Mouse (Mus musculus) forebrain, embryonic 13.5 days (tissue): ENCODE results near the gene Lrch2. TPM values are rescaled to one million over a fixed set of nuclear protein-coding genes. Genes with fewer than 3 reads are reported as not detected.
"Not testable (repeated sequence)": the region's sequence is repeated elsewhere in the genome, so short reads cannot be mapped to it uniquely, and the experiment has no call there.

Experiments
- ATAC-seq: fragments of 200-750 bp; cut with Nextera tagmentation; 2 replicates; pipeline ENCODE4 v1.8.0; 2017
- H3K27ac ChIP-seq: fragments of 300-500 bp; sonication (generic); 2 replicates; pipeline ENCODE4 v1.5.1; 2015; ENCODE audit warnings: inconsistent platforms, mild to moderate bottlenecking, moderate library complexity
- H3K27me3 ChIP-seq: fragments of 300-500 bp; sonication (generic); 2 replicates; pipeline ENCODE4 v1.6.1; 2015; ENCODE audit warnings: mild to moderate bottlenecking, inconsistent platforms
- H3K36me3 ChIP-seq: fragments of 300-500 bp; sonication (generic); 2 replicates; pipeline ENCODE4 v1.6.1; 2015; ENCODE audit warnings: mild to moderate bottlenecking, inconsistent platforms; ENCODE audit not compliant: poor library complexity, severe bottlenecking
- H3K4me1 ChIP-seq: fragments of 300-500 bp; sonication (generic); 2 replicates; pipeline ENCODE4 v1.6.1; 2015; ENCODE audit warnings: inconsistent platforms
- H3K4me2 ChIP-seq: fragments of 300-500 bp; sonication (generic); 2 replicates; pipeline ENCODE4 v1.6.1; 2015; ENCODE audit warnings: inconsistent platforms, mild to moderate bottlenecking, moderate library complexity
- H3K4me3 ChIP-seq: fragments of 300-500 bp; sonication (generic); 2 replicates; pipeline ENCODE4 v1.5.1; 2015; ENCODE audit warnings: mild to moderate bottlenecking, inconsistent platforms
- H3K9ac ChIP-seq: fragments of 300-500 bp; sonication (generic); 2 replicates; pipeline ENCODE4 v1.6.1; 2015; ENCODE audit warnings: mild to moderate bottlenecking, inconsistent platforms
- H3K9me3 ChIP-seq: fragments of 300-500 bp; sonication (generic); replicated peaks from 2 replicates; pipeline ENCODE4 v1.6.1; 2016; ENCODE audit warnings: inconsistent platforms
- WGBS: fragments of 180-500 bp; shearing (Covaris S2); methylation state at CpG from one replicate; pipeline ENCODE4 v1.1.7; 2015; 5-methylcytosine and 5-hydroxymethylcytosine counted together
- polyA plus RNA-seq: library from polyadenylated mRNA; unstranded; fragments of >200 nt; fragmentation: Nextera tagmentation; extraction: Ambion mirVana; gene quantifications from 2 replicates; pipeline ENCODE4 v1.2.1, GENCODE M21; 2015

Gene Lrch2
- polyA plus RNA-seq, result 16.3 and 19.2 TPM in 2 replicates

GRCm38 (mm10) chrX:147553421-147554201 lies at the start of gene Lrch2:
Lrch2 (minus strand) TSS chrX:147554081.
- Histone ChIP-seq H3K4me3 (peak within 1 kb of the TSS; percentile 57), H3K4me2 (peak within 1 kb of the TSS; percentile 58), H3K4me1 (peaks cover 9% of the 10 kb centered on the region; the same call in 1 of the 2 replicates), H3K27me3 (no peaks in the 10 kb centered on the region), H3K36me3 (no peaks in the 10 kb centered on the region), H3K9ac (peak within 1 kb of the TSS; percentile 78), H3K27ac (peak within 1 kb of the TSS; percentile 92), H3K9me3 (no peaks in the 10 kb centered on the region)
- peak; percentile 94 for ATAC-seq
- WGBS, result 12% methylated on average over 28 of the region's 50 CpGs

GRCm38 (mm10) chrX:147540934-147541870 lies 12.7 kb downstream of the Lrch2 start:
- Histone ChIP-seq H3K4me3 (no peak overlapping the region), H3K4me1 (no peaks in the 10 kb centered on the region), H3K9me3 (no peaks in the 10 kb centered on the region), H3K4me2 (no peak overlapping the region), H3K9ac (no peak overlapping the region), H3K27me3 (no peaks in the 10 kb centered on the region), H3K36me3 (no peaks in the 10 kb centered on the region), H3K27ac (no peak overlapping the region)
- WGBS, result 72% methylated on average over 11 of the region's 11 CpGs
- peak; percentile 30; the same call in 1 of the 2 replicates for ATAC-seq

GRCm38 (mm10) chrX:147538377-147538776 lies 15.5 kb downstream of the Lrch2 start:
- H3K4me1 ChIP-seq, result no peaks in the 10 kb centered on the region
- H3K9ac ChIP-seq, result no peak overlapping the region
- H3K4me2 ChIP-seq, result no peak overlapping the region
- H3K27ac ChIP-seq, result no peak overlapping the region
- no peak overlapping the region for H3K4me3 ChIP-seq
- no peaks in the 10 kb centered on the region for H3K27me3 ChIP-seq
- ATAC-seq, result no peak
- no peaks in the 10 kb centered on the region for H3K36me3 ChIP-seq
- no peaks in the 10 kb centered on the region for H3K9me3 ChIP-seq

- H3K4me2 ChIP-seq, H3K9ac ChIP-seq, H3K9me3 ChIP-seq, H3K36me3 ChIP-seq, H3K4me3 ChIP-seq, H3K27me3 ChIP-seq, H3K4me1 ChIP-seq, H3K27ac ChIP-seq, ATAC-seq: not testable (repeated sequence)
- WGBS, result 71% methylated on average over 3 of the region's 3 CpGs
These were observed 16.8 kb downstream of the Lrch2 start for GRCm38 (mm10) chrX:147537117-147537516.

GRCm38 (mm10) chrX:147535616-147536015 lies 18.3 kb downstream of the Lrch2 start:
- Histone ChIP-seq H3K4me1 (no peaks in the 10 kb centered on the region), H3K27ac (no peak overlapping the region), H3K36me3 (no peaks in the 10 kb centered on the region), H3K9ac (no peak overlapping the region), H3K27me3 (no peaks in the 10 kb centered on the region), H3K4me3 (no peak overlapping the region), H3K9me3 (no peaks in the 10 kb centered on the region), H3K4me2 (no peak overlapping the region)
- 87% methylated on average over 2 of the region's 2 CpGs for WGBS
- ATAC-seq, result no peak

- no peaks in the 10 kb centered on the region for H3K9me3 ChIP-seq
- WGBS, result 63% methylated on average over 4 of the region's 4 CpGs
- no peak overlapping the region for H3K9ac ChIP-seq
- H3K36me3 ChIP-seq, result no peaks in the 10 kb centered on the region
- H3K4me2 ChIP-seq, result no peak overlapping the region
- 0 out of 2 replicates have a peak, but pooled peaks cover 3% of the 10 kb centered on the region for H3K4me1 ChIP-seq
- no peak overlapping the region for H3K4me3 ChIP-seq
- no peak overlapping the region for H3K27ac ChIP-seq
- no peak for ATAC-seq
- H3K27me3 ChIP-seq, result no peaks in the 10 kb centered on the region
These were observed 22.2 kb downstream of the Lrch2 start for GRCm38 (mm10) chrX:147531675-147532074.

- H3K4me3 ChIP-seq, result no peak overlapping the region
- 0 out of 2 replicates have a peak, but pooled peaks cover 3% of the 10 kb centered on the region for H3K4me1 ChIP-seq
- WGBS, result 46% methylated on average over 7 of the region's 7 CpGs
- no peak overlapping the region for H3K9ac ChIP-seq
- H3K27ac ChIP-seq, result no peak overlapping the region
- H3K36me3 ChIP-seq, result no peaks in the 10 kb centered on the region
- no peak overlapping the region for H3K4me2 ChIP-seq
- no peaks in the 10 kb centered on the region for H3K27me3 ChIP-seq
- peak; percentile 79 for ATAC-seq
- H3K9me3 ChIP-seq, result no peaks in the 10 kb centered on the region
These were observed 26.2 kb downstream of the Lrch2 start for GRCm38 (mm10) chrX:147527646-147528172.

GRCm38 (mm10) chrX:147489551-147489950 lies 64.3 kb downstream of the Lrch2 start:
- Histone ChIP-seq H3K27me3 (no peaks in the 10 kb centered on the region), H3K4me1 (no peaks in the 10 kb centered on the region), H3K4me2 (no peak overlapping the region), H3K27ac (no peak overlapping the region), H3K9me3 (no peaks in the 10 kb centered on the region), H3K4me3 (no peak overlapping the region), H3K36me3 (no peaks in the 10 kb centered on the region), H3K9ac (no peak overlapping the region)
- 70% methylated on average over 2 of the region's 2 CpGs for WGBS
- no peak for ATAC-seq

GRCm38 (mm10) chrX:147453610-147454009 lies 100.3 kb downstream of the Lrch2 start, which contains the start of gene Vmn1r239-ps:
Vmn1r239-ps (minus strand) TSS chrX:147453710.
- H3K9ac ChIP-seq, ATAC-seq: not testable (repeated sequence)
- 80% methylated on average over 1 of the region's 1 CpGs for WGBS

GRCm38 (mm10) chrX:147443386-147443785 lies 110.5 kb downstream of the Lrch2 start:
- H3K9ac ChIP-seq, result no peak overlapping the region
- 89% methylated on average over 4 of the region's 4 CpGs for WGBS
- no peaks in the 10 kb centered on the region for H3K9me3 ChIP-seq
- H3K27me3 ChIP-seq, result no peaks in the 10 kb centered on the region
- no peak for ATAC-seq
- no peaks in the 10 kb centered on the region for H3K4me1 ChIP-seq
- no peak overlapping the region for H3K4me2 ChIP-seq
- H3K36me3 ChIP-seq, result no peaks in the 10 kb centered on the region
- H3K27ac ChIP-seq, result no peak overlapping the region
- H3K4me3 ChIP-seq, result no peak overlapping the region

More at GRCm38 (mm10) chrX:147453610-147454009, 100.3 kb downstream of the Lrch2 start, which contains the start of gene Vmn1r239-ps:
- H3K4me1 ChIP-seq, H3K9me3 ChIP-seq, H3K36me3 ChIP-seq, H3K4me2 ChIP-seq, H3K4me3 ChIP-seq, H3K27me3 ChIP-seq, H3K27ac ChIP-seq: not testable (repeated sequence)

GRCm38 (mm10) chrX:147435400-147435799 lies 118.5 kb downstream of the Lrch2 start:
- no peaks in the 10 kb centered on the region for H3K4me1 ChIP-seq
- H3K9me3 ChIP-seq, result no peaks in the 10 kb centered on the region
- 78% methylated on average over 2 of the region's 2 CpGs for WGBS
- ATAC-seq, result no peak
- no peak overlapping the region for H3K4me3 ChIP-seq
- H3K4me2 ChIP-seq, result no peak overlapping the region
- no peaks in the 10 kb centered on the region for H3K27me3 ChIP-seq
- no peaks in the 10 kb centered on the region for H3K36me3 ChIP-seq
- H3K9ac ChIP-seq, result no peak overlapping the region
- no peak overlapping the region for H3K27ac ChIP-seq

GRCm38 (mm10) chrX:147429753-147430152 lies 124.1 kb downstream of the Lrch2 start:
- Histone ChIP-seq H3K27me3 (no peaks in the 10 kb centered on the region), H3K4me1 (no peaks in the 10 kb centered on the region), H3K36me3 (no peaks in the 10 kb centered on the region), H3K4me3 (no peak overlapping the region), H3K4me2 (no peak overlapping the region), H3K9ac (no peak overlapping the region), H3K27ac (no peak overlapping the region), H3K9me3 (no peaks in the 10 kb centered on the region)
- ATAC-seq, result no peak
- 63% methylated on average over 1 of the region's 1 CpGs for WGBS
